Mouse (Mus musculus) forebrain, embryonic 11.5 days (tissue): ENCODE data around the gene Mien1. TPM values are rescaled to one million over a fixed set of nuclear protein-coding genes. Genes with fewer than 3 reads are reported as not detected.

ENCODE experiments used
- ATAC-seq: fragments of 200-750 bp; cut with Nextera tagmentation; replicated peaks from 2 replicates; pipeline ENCODE4 v1.8.0; 2017; ENCODE audit warnings: moderate TSS enrichment; ENCODE audit not compliant: low FRiP score
- DNase-seq: peaks from one replicate; pipeline ENCODE4 v3.0.0-alpha.2; 2017; ENCODE audit warnings: low spot score
- H3K27ac ChIP-seq: fragments of 300-500 bp; sonication (generic); 2 replicates; pipeline ENCODE4 v1.5.1; 2014; ENCODE audit warnings: low read depth, low read length
- H3K27me3 ChIP-seq: fragments of 300-500 bp; sonication (generic); 2 replicates; pipeline ENCODE4 v1.6.1; 2014; ENCODE audit warnings: mild to moderate bottlenecking, low read length, mixed read lengths; ENCODE audit not compliant: control insufficient read depth, insufficient read depth
- H3K36me3 ChIP-seq: fragments of 300-500 bp; sonication (generic); 2 replicates; pipeline ENCODE4 v1.6.1; 2014; ENCODE audit warnings: mild to moderate bottlenecking, low read length, moderate library complexity, mixed read lengths; ENCODE audit not compliant: control insufficient read depth, insufficient read depth
- H3K4me1 ChIP-seq: fragments of 300-500 bp; sonication (generic); replicated peaks from 2 replicates; pipeline ENCODE4 v1.6.1; 2014; ENCODE audit warnings: low read length, mixed read lengths; ENCODE audit not compliant: control insufficient read depth, insufficient read depth
- H3K4me2 ChIP-seq: fragments of 300-500 bp; sonication (generic); 2 replicates; pipeline ENCODE4 v1.6.1; 2014; ENCODE audit warnings: low read depth, mild to moderate bottlenecking, low read length, moderate library complexity, mixed read lengths; ENCODE audit not compliant: severe bottlenecking
- H3K4me3 ChIP-seq: fragments of 300-500 bp; sonication (generic); 2 replicates; pipeline ENCODE4 v1.5.1; 2014; ENCODE audit warnings: low read depth, low read length
- H3K9ac ChIP-seq: fragments of 300-500 bp; sonication (generic); 2 replicates; pipeline ENCODE4 v1.6.1; 2014; ENCODE audit warnings: low read length
- H3K9me3 ChIP-seq: fragments of 300-500 bp; sonication (generic); 2 replicates; pipeline ENCODE4 v1.6.1; 2016; ENCODE audit warnings: low read length, mixed read lengths; ENCODE audit not compliant: control insufficient read depth
- WGBS: fragments of 180-500 bp; shearing (Covaris S2); extraction: QIAGEN DNeasy Blood & Tissue Kit; methylation state at CpG from one replicate; pipeline ENCODE4 v1.1.7; 2014; 5-methylcytosine and 5-hydroxymethylcytosine counted together
- polyA plus RNA-seq: library from polyadenylated mRNA; unstranded; fragments of >200 nt; fragmentation: Nextera tagmentation; extraction: Ambion mirVana; gene quantifications from 2 replicates; pipeline ENCODE4 v1.2.1, GENCODE M21; 2014

The Mien1 gene
- polyA plus RNA-seq, 1 experiment from 2014 or later = 111 TPM

GRCm38 (mm10) chr11:98456545-98456944, 17.8 kb upstream of the Mien1 start:
- Histone ChIP-seq H3K4me2 (no peak overlapping the region), H3K4me1 (0 out of 2 replicates have a peak, but pooled peaks cover 2% of the 10 kb centered on the region), H3K9me3 (no peaks in the 10 kb centered on the region), H3K27me3 (peaks cover 27% of the 10 kb centered on the region), H3K36me3 (no peaks in the 10 kb centered on the region), H3K27ac (no peak overlapping the region), H3K9ac (no peak overlapping the region), H3K4me3 (no peak overlapping the region)
- ATAC-seq = no peak
- 84% methylated on average over 5 of the region's 5 CpGs for WGBS
- no peak for DNase-seq

DNA sequence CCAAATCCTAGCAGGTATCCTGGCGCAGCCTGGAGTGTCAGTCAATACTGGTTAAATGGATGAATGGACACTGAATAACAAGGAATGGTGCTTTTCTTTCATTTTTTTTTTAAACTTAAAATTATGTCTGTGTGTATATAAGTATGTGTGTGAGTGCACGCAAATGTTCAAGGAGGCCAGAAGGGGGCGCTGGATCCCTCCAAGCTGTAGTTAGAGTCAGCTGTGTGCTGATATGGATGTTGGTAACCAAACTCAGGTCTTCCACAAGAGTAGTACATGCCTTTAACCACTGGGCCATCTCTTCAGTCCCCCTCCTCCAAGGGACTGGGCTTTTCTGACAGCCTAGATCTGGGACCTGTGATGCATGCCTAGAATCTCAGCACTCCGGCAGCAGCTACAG, 16.7 kb upstream of the Mien1 start:
- H3K27me3 ChIP-seq = peaks cover 25% of the 10 kb centered on the region
- no peak for DNase-seq
- H3K27ac ChIP-seq = no peak overlapping the region
- H3K9me3 ChIP-seq = no peaks in the 10 kb centered on the region
- H3K9ac ChIP-seq = no peak overlapping the region
- H3K4me1 ChIP-seq = 0 out of 2 replicates have a peak, but pooled peaks cover 2% of the 10 kb centered on the region
- WGBS = 80% methylated on average over 4 of the region's 4 CpGs
- H3K4me3 ChIP-seq = no peak overlapping the region
- no peak for ATAC-seq
- no peaks in the 10 kb centered on the region for H3K36me3 ChIP-seq
- no peak overlapping the region for H3K4me2 ChIP-seq

GRCm38 (mm10) chr11:98449921-98450771, 11.4 kb upstream of the Mien1 start:
- no peaks in the 10 kb centered on the region for H3K36me3 ChIP-seq
- H3K9me3 ChIP-seq = no peaks in the 10 kb centered on the region
- no peak overlapping the region for H3K4me2 ChIP-seq
- H3K27me3 ChIP-seq = peaks cover 18% of the 10 kb centered on the region
- H3K4me3 ChIP-seq = no peak overlapping the region
- H3K4me1 ChIP-seq = no peaks in the 10 kb centered on the region; the same call in 1 of the 2 replicates
- DNase-seq (no peak), ATAC-seq (no peak)
- 91% methylated on average over 20 of the region's 20 CpGs for WGBS
- H3K9ac ChIP-seq = no peak overlapping the region
- no peak overlapping the region for H3K27ac ChIP-seq

- ATAC-seq (no peak), DNase-seq (no peak)
- Histone ChIP-seq H3K27ac (no peak overlapping the region), H3K36me3 (no peaks in the 10 kb centered on the region), H3K9me3 (no peaks in the 10 kb centered on the region), H3K4me3 (no peak overlapping the region), H3K27me3 (peaks cover 18% of the 10 kb centered on the region), H3K4me1 (no peaks in the 10 kb centered on the region; the same call in 1 of the 2 replicates), H3K9ac (no peak overlapping the region), H3K4me2 (no peak overlapping the region)
- WGBS = 78% methylated on average over 3 of the region's 3 CpGs
Measured at GRCm38 (mm10) chr11:98449419-98449818, 10.6 kb upstream of the Mien1 start.

GRCm38 (mm10) chr11:98448191-98448790, 9.5 kb upstream of the Mien1 start:
- Histone ChIP-seq H3K4me1 (no peaks in the 10 kb centered on the region; the same call in 1 of the 2 replicates), H3K36me3 (no peaks in the 10 kb centered on the region), H3K9me3 (no peaks in the 10 kb centered on the region), H3K4me3 (no peak overlapping the region), H3K27ac (no peak overlapping the region), H3K27me3 (peaks cover 18% of the 10 kb centered on the region), H3K4me2 (no peak overlapping the region), H3K9ac (no peak overlapping the region)
- ATAC-seq (no peak), DNase-seq (no peak)
- WGBS = 46% methylated on average over 13 of the region's 13 CpGs

DNA sequence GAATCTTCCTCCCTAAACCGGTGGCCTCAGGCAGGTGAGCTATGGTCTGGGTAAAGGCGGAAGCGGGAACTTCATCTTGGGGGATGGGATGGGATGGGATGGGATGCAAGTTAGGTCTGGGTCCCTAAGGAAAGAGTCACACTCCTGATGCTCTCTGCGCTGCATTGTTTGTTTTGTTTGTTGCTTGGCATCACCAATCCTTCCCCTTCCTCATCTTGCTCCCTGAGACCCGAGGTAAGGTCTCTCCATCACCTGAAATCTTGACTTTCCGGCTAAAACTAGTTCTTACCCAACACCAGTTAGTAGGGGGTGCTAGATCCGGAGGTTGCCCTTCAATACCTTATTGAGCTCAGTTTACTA, 8.7 kb upstream of the Mien1 start:
- WGBS = 23% methylated on average over 7 of the region's 7 CpGs
- H3K9me3 ChIP-seq = no peaks in the 10 kb centered on the region
- no peaks in the 10 kb centered on the region; the same call in 1 of the 2 replicates for H3K4me1 ChIP-seq
- peaks cover 18% of the 10 kb centered on the region for H3K27me3 ChIP-seq
- H3K36me3 ChIP-seq = no peaks in the 10 kb centered on the region
- ATAC-seq (no peak), DNase-seq (no peak)
- no peak overlapping the region for H3K4me2 ChIP-seq
- H3K9ac ChIP-seq = no peak overlapping the region
- H3K4me3 ChIP-seq = no peak overlapping the region
- H3K27ac ChIP-seq = no peak overlapping the region

GRCm38 (mm10) chr11:98446562-98447474, 8.0 kb upstream of the Mien1 start:
- Histone ChIP-seq H3K9ac (no peak overlapping the region), H3K4me1 (no peaks in the 10 kb centered on the region; the same call in 1 of the 2 replicates), H3K36me3 (no peaks in the 10 kb centered on the region), H3K4me3 (no peak overlapping the region), H3K4me2 (0 out of 2 replicates have a peak overlapping the region, but pooled peaks have one; percentile 5), H3K27ac (no peak overlapping the region), H3K27me3 (peaks cover 18% of the 10 kb centered on the region), H3K9me3 (no peaks in the 10 kb centered on the region)
- 3% methylated on average over 33 of the region's 33 CpGs for WGBS
- DNase-seq (no peak), ATAC-seq (no peak)

DNA sequence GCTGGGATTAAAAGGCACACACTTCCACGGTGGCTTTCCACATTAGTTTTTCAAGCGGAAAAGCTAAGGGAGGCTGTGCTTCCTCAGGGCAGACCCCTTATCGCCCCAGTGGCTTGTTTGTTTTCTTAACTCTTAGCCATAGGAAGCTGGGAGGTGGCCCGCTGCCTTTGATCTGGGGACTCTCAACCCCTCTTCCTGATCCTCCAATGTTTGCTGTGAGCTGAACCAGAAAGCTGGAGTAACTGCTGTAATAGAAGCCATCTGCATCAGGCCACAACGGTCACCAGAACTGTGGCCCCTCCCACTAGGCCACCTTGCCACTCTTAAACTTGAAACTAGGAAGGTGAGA, 7.4 kb upstream of the Mien1 start, which contains the start of gene Grb7:
Gene Grb7 (plus strand): TSS at position 182 of the 349 bp plus-strand sequence.
- H3K9me3 ChIP-seq = no peaks in the 10 kb centered on the region
- no peak within 1 kb of the TSS for H3K9ac ChIP-seq
- no peak within 1 kb of the TSS for H3K27ac ChIP-seq
- H3K36me3 ChIP-seq = no peaks in the 10 kb centered on the region
- no peak for ATAC-seq
- H3K27me3 ChIP-seq = peaks cover 18% of the 10 kb centered on the region
- no peaks in the 10 kb centered on the region; the same call in 1 of the 2 replicates for H3K4me1 ChIP-seq
- H3K4me2 ChIP-seq = 0 out of 2 replicates have a peak within 1 kb of the TSS, but pooled peaks have one; percentile 5
- H3K4me3 ChIP-seq = no peak within 1 kb of the TSS
- 10% methylated on average over 5 of the region's 5 CpGs for WGBS
- DNase-seq = no peak
